Mouse (Mus musculus): ENCODE measurements around the gene Pxmp4. TPM values are rescaled to one million over a fixed set of nuclear protein-coding genes. Genes with fewer than 3 reads are reported as not detected.
A peak's percentile ranks its signal among the peaks of the same experiment; 100 is the strongest.

Pxmp4 gene
- polyA plus RNA-seq, 1 experiment from 2014 or later: 18.5 TPM

DNA sequence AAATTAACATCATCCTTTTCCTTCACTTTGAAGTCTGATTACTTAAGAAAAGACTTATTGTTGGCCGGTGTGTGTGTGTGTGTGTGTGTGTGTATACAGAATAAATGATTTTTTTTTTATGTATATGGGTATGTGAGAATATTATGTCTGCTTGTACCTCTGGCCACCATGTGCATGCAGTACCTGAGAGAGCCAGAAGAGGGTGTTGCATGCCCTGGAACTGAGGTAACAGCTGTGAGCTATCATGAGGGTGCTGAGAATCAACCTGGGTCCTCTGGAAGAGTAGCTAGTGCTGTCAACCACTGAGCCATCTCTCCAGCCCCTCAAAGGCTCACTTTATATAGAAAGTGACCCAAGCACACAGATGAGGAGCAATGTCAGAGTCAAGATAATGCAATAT, 22.1 kb downstream of the Pxmp4 start:
- no peak overlapping the region for H3K4me3 ChIP-seq (replicated peaks; ENCODE audit: low read length)
- H3K9me3 ChIP-seq (ENCODE audit: control insufficient read depth, low read length): no peaks in the 10 kb centered on the region
- no peak overlapping the region for H3K4me2 ChIP-seq (replicated peaks)
- H3K36me3 ChIP-seq (replicated peaks; ENCODE audit: control insufficient read depth, insufficient read depth): no peaks in the 10 kb centered on the region
- ATAC-seq (ENCODE audit: low FRiP score): no peak
- WGBS: 97% methylated on average over 1 of the region's 1 CpGs
- DNase-seq (ENCODE audit: low spot score): no peak
- no peak overlapping the region for H3K27ac ChIP-seq
- no peak overlapping the region for H3K9ac ChIP-seq
- H3K4me1 ChIP-seq (replicated peaks; ENCODE audit: control insufficient read depth, insufficient read depth, low read length): peaks cover 26% of the 10 kb centered on the region
- no peaks in the 10 kb centered on the region for H3K27me3 ChIP-seq (ENCODE audit: control insufficient read depth, insufficient read depth, low read length)

DNA sequence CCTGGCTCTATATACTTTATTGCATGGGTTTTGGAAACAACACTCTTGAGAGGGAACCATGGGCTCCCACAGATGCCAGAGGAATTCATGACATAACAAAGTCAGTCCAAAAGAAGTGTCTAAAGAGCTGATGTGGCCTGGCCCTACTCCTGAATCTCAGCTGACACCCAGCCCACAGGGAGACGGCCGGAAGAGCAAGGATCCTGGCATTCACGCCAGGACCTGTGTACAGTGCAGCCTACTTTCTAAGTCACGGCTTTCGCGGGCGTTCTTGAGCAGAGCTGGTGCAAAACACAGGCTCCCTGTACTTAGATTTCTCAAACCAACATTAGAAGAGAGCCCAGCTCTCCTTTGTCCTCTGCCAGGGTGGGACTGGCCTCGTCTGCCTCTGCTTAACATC, 22.9 kb downstream of the Pxmp4 start:
- ATAC-seq (ENCODE audit: low FRiP score) (no peak), DNase-seq (ENCODE audit: low spot score) (no peak)
- Histone ChIP-seq H3K27me3 (ENCODE audit: control insufficient read depth, insufficient read depth, low read length) (no peaks in the 10 kb centered on the region), H3K9me3 (ENCODE audit: control insufficient read depth, low read length) (no peaks in the 10 kb centered on the region), H3K27ac (no peak overlapping the region), H3K9ac (no peak overlapping the region), H3K4me2 (replicated peaks) (no peak overlapping the region), H3K4me1 (replicated peaks; ENCODE audit: control insufficient read depth, insufficient read depth, low read length) (peaks cover 26% of the 10 kb centered on the region), H3K36me3 (replicated peaks; ENCODE audit: control insufficient read depth, insufficient read depth) (no peaks in the 10 kb centered on the region), H3K4me3 (replicated peaks; ENCODE audit: low read length) (no peak overlapping the region)
- 76% methylated on average over 8 of the region's 8 CpGs for WGBS

DNA sequence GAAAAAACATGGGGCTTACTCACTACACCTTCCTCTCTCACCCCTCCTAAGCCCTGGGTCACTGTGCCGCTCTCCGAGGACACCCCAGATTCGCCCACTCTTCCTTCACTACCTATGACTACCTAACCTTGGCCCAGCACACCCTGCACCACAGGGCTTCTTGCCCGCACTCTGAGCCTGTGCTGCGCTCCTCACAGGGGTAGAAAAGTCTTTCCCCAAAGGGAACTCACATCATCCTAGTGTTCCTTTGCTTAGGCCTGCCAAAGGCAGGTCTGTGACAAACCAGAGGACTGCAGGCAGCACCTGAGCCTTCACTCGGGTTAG, 25.8 kb downstream of the Pxmp4 start:
- Histone ChIP-seq H3K9me3 (ENCODE audit: control insufficient read depth, low read length) (no peaks in the 10 kb centered on the region), H3K4me2 (replicated peaks) (no peak overlapping the region), H3K36me3 (replicated peaks; ENCODE audit: control insufficient read depth, insufficient read depth) (no peaks in the 10 kb centered on the region), H3K4me3 (replicated peaks; ENCODE audit: low read length) (no peak overlapping the region), H3K4me1 (replicated peaks; ENCODE audit: control insufficient read depth, insufficient read depth, low read length) (peaks cover 11% of the 10 kb centered on the region), H3K27me3 (ENCODE audit: control insufficient read depth, insufficient read depth, low read length) (no peaks in the 10 kb centered on the region), H3K27ac (peak overlapping the region; percentile 43; the same call in 1 of the 2 replicates), H3K9ac (peak overlapping the region; percentile 24; the same call in 1 of the 2 replicates)
- ATAC-seq (ENCODE audit: low FRiP score) (0 out of 2 replicates have a peak, but pooled peaks have one; percentile 24), DNase-seq (ENCODE audit: low spot score) (no peak)
- 40% methylated on average over 6 of the region's 6 CpGs for WGBS

DNA sequence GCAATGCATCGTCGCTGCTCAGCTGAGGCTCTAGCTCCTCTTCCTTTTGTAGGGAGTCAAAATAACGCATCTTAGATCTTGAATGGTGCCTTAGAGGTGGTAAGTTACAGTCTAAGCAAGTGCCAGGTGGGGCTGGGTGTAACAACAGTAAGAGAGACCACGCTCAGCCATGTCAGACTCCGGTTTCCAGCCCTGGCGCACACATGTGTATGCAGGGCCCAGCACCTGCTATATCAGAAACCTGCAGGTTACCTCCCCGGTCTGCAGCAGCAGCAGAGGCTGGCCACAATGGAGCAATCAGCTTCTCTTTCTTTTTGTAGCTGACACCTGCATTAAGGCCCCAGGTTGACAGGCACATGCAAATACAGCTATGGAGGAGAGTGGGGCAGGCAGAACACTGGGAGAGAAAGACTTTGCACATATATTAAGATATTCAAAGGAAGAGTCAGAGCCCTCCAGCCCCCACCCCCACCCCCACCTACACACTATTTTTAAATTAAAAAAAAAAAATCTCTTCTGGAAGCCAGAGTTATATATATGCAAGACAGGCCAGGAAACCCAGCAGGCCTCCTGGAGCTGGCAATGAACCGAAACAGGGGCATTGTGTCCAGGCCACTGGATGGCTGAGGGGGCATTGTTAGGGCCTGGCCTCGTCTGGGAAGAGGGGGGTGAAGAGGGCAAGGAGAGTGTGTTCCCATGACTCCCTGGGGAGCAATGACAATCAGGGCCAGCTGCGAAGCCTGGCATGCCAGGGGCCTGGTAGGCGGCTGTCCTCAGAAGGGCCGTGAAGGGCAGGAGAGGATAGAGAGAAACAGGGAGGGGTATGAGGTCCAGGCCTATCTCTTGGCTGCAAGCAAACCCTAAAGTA, 26.4 kb downstream of the Pxmp4 start:
- Histone ChIP-seq H3K4me2 (replicated peaks) (no peak overlapping the region), H3K27ac (peak overlapping the region; percentile 43), H3K4me3 (replicated peaks; ENCODE audit: low read length) (no peak overlapping the region), H3K9me3 (ENCODE audit: control insufficient read depth, low read length) (no peaks in the 10 kb centered on the region), H3K36me3 (replicated peaks; ENCODE audit: control insufficient read depth, insufficient read depth) (no peaks in the 10 kb centered on the region), H3K27me3 (ENCODE audit: control insufficient read depth, insufficient read depth, low read length) (no peaks in the 10 kb centered on the region), H3K9ac (peak overlapping the region; percentile 24; the same call in 1 of the 2 replicates), H3K4me1 (replicated peaks; ENCODE audit: control insufficient read depth, insufficient read depth, low read length) (peaks cover 11% of the 10 kb centered on the region)
- peak; percentile 40; the same call in 1 of the 2 replicates for ATAC-seq (ENCODE audit: low FRiP score)
- 17% methylated on average over 12 of the region's 12 CpGs for WGBS
- no peak for DNase-seq (ENCODE audit: low spot score)

DNA sequence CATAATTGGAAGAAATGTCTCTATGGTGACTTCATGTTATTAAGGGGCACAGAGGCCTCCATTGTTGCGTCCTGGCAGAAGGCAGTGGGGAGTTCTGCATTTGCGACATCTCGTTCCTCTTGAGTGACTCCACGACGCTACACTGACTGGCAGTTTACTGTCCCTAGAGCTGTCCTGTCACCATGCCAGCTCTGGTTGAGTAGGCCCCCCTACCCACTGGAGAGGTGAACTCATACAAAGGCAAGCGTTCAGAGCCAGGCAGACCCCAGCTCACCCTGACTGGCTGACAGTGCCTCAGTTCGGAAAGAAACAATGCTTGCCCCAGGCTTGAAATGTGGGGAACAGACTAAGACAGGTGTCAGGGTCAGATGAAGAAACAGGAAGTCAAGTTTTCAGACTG, 29.2 kb downstream of the Pxmp4 start:
- H3K4me1 ChIP-seq (replicated peaks; ENCODE audit: control insufficient read depth, insufficient read depth, low read length): peaks cover 11% of the 10 kb centered on the region
- WGBS: 17% methylated on average over 7 of the region's 7 CpGs
- no peak overlapping the region for H3K4me2 ChIP-seq (replicated peaks)
- DNase-seq (ENCODE audit: low spot score) (no peak), ATAC-seq (ENCODE audit: low FRiP score) (no peak)
- H3K4me3 ChIP-seq (replicated peaks; ENCODE audit: low read length): no peak overlapping the region
- no peak overlapping the region for H3K9ac ChIP-seq
- no peak overlapping the region for H3K27ac ChIP-seq
- no peaks in the 10 kb centered on the region for H3K9me3 ChIP-seq (ENCODE audit: control insufficient read depth, low read length)
- no peaks in the 10 kb centered on the region for H3K36me3 ChIP-seq (replicated peaks; ENCODE audit: control insufficient read depth, insufficient read depth)
- H3K27me3 ChIP-seq (ENCODE audit: control insufficient read depth, insufficient read depth, low read length): no peaks in the 10 kb centered on the region

DNA sequence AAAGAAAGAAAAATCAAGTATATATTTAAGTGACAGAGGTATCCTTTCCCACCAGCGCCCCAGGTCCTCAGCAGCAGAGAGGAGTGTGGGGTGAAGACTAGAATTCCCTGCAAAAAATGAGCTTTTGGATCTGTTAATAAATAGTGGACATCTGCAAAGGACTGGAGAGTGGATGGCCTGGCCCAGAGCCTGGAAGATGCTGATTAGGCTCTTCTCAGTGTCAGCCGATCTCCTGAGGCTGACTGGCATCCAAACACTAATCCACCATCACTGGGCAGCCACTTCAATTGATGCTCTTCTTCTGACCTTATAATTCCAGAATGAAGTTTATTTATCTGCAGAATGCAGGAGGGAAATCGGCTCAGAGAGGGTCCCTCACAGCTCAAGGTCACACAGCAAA, 30.5 kb downstream of the Pxmp4 start:
- ATAC-seq (ENCODE audit: low FRiP score): no peak
- WGBS: 78% methylated on average over 3 of the region's 3 CpGs
- H3K36me3 ChIP-seq (replicated peaks; ENCODE audit: control insufficient read depth, insufficient read depth): no peaks in the 10 kb centered on the region
- H3K9me3 ChIP-seq (ENCODE audit: control insufficient read depth, low read length): no peaks in the 10 kb centered on the region
- H3K4me1 ChIP-seq (replicated peaks; ENCODE audit: control insufficient read depth, insufficient read depth, low read length): peaks cover 11% of the 10 kb centered on the region
- no peak for DNase-seq (ENCODE audit: low spot score)
- H3K4me3 ChIP-seq (replicated peaks; ENCODE audit: low read length): no peak overlapping the region
- H3K27me3 ChIP-seq (ENCODE audit: control insufficient read depth, insufficient read depth, low read length): no peaks in the 10 kb centered on the region
- no peak overlapping the region for H3K27ac ChIP-seq
- H3K4me2 ChIP-seq (replicated peaks): no peak overlapping the region
- no peak overlapping the region for H3K9ac ChIP-seq

DNA sequence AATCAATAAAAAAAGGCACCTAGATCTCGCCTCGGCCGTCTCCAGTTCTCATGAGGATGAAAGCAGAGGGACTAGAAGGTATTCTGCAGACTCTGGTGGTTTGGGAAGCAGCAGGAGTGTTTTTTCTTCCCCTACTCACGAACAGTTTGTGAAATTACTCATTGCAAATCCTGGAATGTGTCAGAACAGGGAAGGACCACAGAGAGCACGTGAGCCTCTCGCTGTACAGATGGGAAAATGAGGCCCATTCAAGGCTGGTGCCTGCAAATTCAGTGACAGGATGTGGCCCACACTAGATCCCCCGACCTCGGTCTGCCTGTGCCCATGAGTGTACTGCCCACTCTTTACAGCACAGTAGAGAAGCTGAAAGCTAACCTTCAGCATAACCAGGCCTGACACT, 31.5 kb downstream of the Pxmp4 start:
- DNase-seq (ENCODE audit: low spot score): no peak
- Histone ChIP-seq H3K9ac (no peak overlapping the region), H3K27ac (no peak overlapping the region), H3K4me2 (replicated peaks) (no peak overlapping the region), H3K27me3 (ENCODE audit: control insufficient read depth, insufficient read depth, low read length) (no peaks in the 10 kb centered on the region), H3K9me3 (ENCODE audit: control insufficient read depth, low read length) (no peaks in the 10 kb centered on the region), H3K4me1 (replicated peaks; ENCODE audit: control insufficient read depth, insufficient read depth, low read length) (peaks cover 2% of the 10 kb centered on the region; the same call in 1 of the 2 replicates), H3K36me3 (replicated peaks; ENCODE audit: control insufficient read depth, insufficient read depth) (no peaks in the 10 kb centered on the region), H3K4me3 (replicated peaks; ENCODE audit: low read length) (no peak overlapping the region)
- ATAC-seq (ENCODE audit: low FRiP score): no peak
- WGBS: 76% methylated on average over 8 of the region's 8 CpGs

DNA sequence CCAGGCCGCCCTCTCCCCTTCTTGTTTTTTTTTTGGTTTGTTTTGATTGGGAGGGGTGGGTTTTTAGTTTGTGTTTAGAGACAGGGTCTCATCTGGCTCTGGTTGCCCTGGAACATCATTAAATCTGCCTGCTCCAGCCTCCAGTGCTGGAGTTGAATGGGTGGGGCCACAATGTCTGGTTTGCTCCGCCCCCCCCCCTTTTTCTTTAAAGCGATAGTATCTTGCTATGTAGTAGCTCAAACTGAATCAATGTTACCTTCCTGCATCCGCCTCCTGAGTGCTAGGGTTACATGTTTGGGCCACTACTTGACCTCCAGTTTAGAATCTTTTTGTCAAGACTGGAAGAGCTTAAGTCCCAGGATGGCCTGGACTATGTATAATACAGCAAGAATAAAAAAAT, 32.2 kb downstream of the Pxmp4 start:
- H3K27ac ChIP-seq: no peak overlapping the region
- no peak overlapping the region for H3K4me2 ChIP-seq (replicated peaks)
- WGBS: 80% methylated on average over 4 of the region's 4 CpGs
- H3K9me3 ChIP-seq (ENCODE audit: control insufficient read depth, low read length): no peaks in the 10 kb centered on the region
- H3K27me3 ChIP-seq (ENCODE audit: control insufficient read depth, insufficient read depth, low read length): no peaks in the 10 kb centered on the region
- ATAC-seq (ENCODE audit: low FRiP score) (no peak), DNase-seq (ENCODE audit: low spot score) (no peak)
- H3K9ac ChIP-seq: no peak overlapping the region
- no peak overlapping the region for H3K4me3 ChIP-seq (replicated peaks; ENCODE audit: low read length)
- 0 out of 2 replicates have a peak, but pooled peaks cover 4% of the 10 kb centered on the region for H3K4me1 ChIP-seq (replicated peaks; ENCODE audit: control insufficient read depth, insufficient read depth, low read length)
- H3K36me3 ChIP-seq (replicated peaks; ENCODE audit: control insufficient read depth, insufficient read depth): no peaks in the 10 kb centered on the region

DNA sequence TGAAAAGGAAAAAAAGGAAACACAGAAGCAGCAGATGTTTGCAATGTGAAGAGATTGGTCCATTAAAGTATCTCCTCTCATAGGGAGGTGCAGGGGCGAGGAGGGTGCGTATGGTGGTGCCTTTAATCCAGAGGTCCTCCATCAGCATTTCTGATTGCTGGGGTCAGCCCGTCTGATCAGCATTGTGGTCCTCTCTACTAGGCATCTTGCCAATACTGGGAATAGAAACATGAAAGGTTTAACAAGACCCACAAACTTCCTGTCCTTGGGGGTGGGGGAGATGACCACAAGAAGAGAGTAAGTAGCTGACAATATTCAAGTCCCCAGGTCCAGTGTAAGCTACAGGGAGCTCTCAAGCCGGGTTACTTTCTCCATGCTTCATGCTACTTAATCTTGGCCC, 32.8 kb downstream of the Pxmp4 start:
- H3K4me3 ChIP-seq (replicated peaks; ENCODE audit: low read length): no peak overlapping the region
- H3K4me1 ChIP-seq (replicated peaks; ENCODE audit: control insufficient read depth, insufficient read depth, low read length): 0 out of 2 replicates have a peak, but pooled peaks cover 4% of the 10 kb centered on the region
- ATAC-seq (ENCODE audit: low FRiP score) (no peak), DNase-seq (ENCODE audit: low spot score) (no peak)
- H3K27ac ChIP-seq: peak overlapping the region; percentile 50; the same call in 1 of the 2 replicates
- 62% methylated on average over 4 of the region's 4 CpGs for WGBS
- H3K9me3 ChIP-seq (ENCODE audit: control insufficient read depth, low read length): no peaks in the 10 kb centered on the region
- no peaks in the 10 kb centered on the region for H3K36me3 ChIP-seq (replicated peaks; ENCODE audit: control insufficient read depth, insufficient read depth)
- no peak overlapping the region for H3K9ac ChIP-seq
- H3K27me3 ChIP-seq (ENCODE audit: control insufficient read depth, insufficient read depth, low read length): no peaks in the 10 kb centered on the region
- peak overlapping the region; percentile 94 for H3K4me2 ChIP-seq (replicated peaks)

All from hindbrain, embryonic 14.5 days (tissue).